Mouse (Mus musculus): ENCODE measurements around the gene Robo2.

The Robo2 gene

GRCm38 (mm10) chr16:74411481-74412251 is at the start of gene Robo2:
Gene Robo2 (minus strand): TSS chr16:74411825.
- in situ Hi-C loops (cut with MboI, MseI), result no loop called here

- in situ Hi-C loops (cut with MboI, MseI), result no loop called here
Observed at GRCm38 (mm10) chr16:74458138-74458537, 46.5 kb upstream of the Robo2 start.

- in situ Hi-C loops (cut with MboI, MseI), result no loop called here
Observed at GRCm38 (mm10) chr16:74457736-74458135, 46.1 kb upstream of the Robo2 start.

DNA sequence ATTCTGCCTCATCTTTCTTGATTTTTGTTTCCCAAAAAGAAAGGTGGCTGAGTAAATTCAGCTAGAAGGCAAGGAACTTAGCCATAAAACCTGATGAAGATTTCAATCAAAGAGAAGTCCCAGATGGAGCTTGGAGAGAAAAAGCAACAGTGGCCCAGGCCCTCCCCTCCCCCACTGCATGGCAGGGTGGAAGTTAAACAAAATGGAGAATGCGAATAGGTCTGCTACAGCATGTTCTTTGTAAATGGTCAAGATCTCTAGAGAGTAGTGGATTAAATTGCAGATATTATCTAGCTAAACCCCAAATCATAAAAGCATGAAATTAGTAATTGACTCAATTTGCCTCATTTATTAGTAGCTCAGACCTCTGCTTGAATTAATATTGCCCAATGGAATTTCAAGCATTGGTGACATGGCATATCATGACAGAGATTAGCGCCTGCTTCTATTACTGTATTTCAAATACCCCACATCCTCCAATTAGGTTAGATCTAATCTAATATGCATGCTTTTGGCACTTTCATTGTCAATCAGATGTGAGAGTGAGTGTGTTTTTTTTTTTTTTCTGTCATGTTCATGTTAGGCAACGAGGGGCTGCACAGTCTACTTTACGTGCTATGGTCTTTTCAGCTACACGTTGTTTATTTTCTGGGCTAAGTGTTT is 45.3 kb upstream of the Robo2 start:
- in situ Hi-C loops (cut with MboI, MseI), result no loop called here

DNA sequence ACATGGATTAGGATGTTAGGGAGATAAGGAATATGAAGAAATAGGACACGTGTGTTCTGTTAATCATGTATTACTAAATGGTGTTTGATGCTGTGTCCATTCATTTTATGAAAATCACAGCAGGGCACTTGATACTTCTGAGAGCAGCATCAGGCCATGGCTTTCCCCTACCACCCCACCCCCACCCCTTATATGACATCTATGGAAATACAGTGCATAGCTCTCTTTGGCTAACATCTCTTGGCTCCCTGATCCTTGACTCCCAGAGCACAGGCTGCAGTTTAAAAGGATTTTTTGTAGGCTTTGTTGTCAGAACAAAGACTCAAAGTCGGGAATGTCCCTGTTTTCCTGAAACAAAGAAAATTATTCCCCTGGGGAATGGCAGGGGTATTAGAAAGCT is 43.6 kb upstream of the Robo2 start:
- in situ Hi-C loops (cut with MboI, MseI), result no loop called here

DNA sequence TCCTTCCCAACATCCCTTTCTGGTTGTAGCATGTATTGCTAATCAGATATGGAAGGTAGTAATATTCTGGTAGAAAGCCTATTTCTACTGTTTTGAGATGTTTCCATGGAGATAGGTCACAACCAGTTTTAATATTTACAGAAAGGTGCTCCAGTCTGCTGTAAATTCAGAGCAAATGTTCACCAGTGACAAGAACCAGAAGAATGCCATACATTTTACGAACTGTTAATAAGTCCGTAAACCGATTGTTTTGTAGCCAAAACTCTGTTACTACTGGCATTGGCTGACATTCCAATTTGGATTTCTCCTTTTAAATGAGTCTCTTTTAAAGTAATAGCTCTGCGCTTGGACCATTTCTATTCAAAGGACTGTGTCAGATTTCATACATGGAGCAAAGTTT is 36.4 kb upstream of the Robo2 start:
- in situ Hi-C loops (cut with MboI, MseI), result no loop called here

- in situ Hi-C loops (cut with MboI, MseI), result no loop called here
Observed at GRCm38 (mm10) chr16:74427071-74427470, 15.4 kb upstream of the Robo2 start.

- in situ Hi-C loops (cut with MboI, MseI), result no loop called here
Observed at GRCm38 (mm10) chr16:74420324-74420723, 8.7 kb upstream of the Robo2 start.

- in situ Hi-C loops (cut with MboI, MseI), result no loop called here
Observed at GRCm38 (mm10) chr16:74412471-74413291, 1.1 kb upstream of the Robo2 start.

- in situ Hi-C loops (cut with MboI, MseI), result no loop called here
Observed at GRCm38 (mm10) chr16:74411021-74411420, 604 bp downstream of the Robo2 start.

- in situ Hi-C loops (cut with MboI, MseI), result no loop called here
Observed at GRCm38 (mm10) chr16:74410125-74410524, 1.5 kb downstream of the Robo2 start.

GRCm38 (mm10) chr16:74409548-74409947 is 2.1 kb downstream of the Robo2 start:
- in situ Hi-C loops (cut with MboI, MseI), result no loop called here

GRCm38 (mm10) chr16:74408566-74408965 is 3.1 kb downstream of the Robo2 start:
- in situ Hi-C loops (cut with MboI, MseI), result no loop called here

DNA sequence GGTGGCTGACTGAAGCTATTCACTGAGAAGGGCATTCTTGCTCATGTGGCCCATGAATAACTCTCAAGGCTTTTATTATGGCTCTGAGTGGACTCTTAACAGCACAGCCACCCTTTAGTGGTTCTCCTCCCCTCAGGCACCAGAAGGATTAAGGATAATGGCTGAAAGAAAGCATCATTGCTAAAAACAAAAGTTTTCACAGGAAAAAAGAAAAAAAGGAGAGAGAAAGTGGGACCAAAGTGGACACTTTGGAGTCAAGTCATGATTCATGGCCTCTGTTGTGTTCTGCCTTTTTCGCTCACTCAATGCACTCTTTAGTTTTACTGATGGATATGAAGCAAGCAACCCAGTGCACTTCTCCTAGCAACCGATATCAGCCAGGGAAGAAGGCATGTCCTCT is 14.3 kb downstream of the Robo2 start:
- in situ Hi-C loops (cut with MboI, MseI), result no loop called here

DNA sequence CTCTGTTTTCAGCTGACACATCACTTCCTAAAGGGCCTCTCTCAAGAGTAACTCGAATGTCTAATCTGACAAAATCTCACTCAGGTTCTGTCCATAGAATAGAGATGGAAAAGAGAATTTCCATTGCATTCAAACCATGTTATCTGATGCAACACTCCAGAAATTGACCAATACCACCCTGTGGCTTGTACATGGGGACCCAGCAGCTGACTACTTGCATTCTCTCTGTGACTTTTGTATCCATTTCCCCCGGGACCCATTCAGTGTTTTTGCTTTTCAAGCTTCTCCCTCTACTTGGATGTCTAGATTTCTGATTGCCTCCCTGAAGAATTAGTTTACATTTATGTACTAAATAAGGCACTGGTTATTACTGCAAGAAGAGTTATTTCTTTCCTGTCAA is 15.9 kb downstream of the Robo2 start:
- in situ Hi-C loops (cut with MboI, MseI), result no loop called here

DNA sequence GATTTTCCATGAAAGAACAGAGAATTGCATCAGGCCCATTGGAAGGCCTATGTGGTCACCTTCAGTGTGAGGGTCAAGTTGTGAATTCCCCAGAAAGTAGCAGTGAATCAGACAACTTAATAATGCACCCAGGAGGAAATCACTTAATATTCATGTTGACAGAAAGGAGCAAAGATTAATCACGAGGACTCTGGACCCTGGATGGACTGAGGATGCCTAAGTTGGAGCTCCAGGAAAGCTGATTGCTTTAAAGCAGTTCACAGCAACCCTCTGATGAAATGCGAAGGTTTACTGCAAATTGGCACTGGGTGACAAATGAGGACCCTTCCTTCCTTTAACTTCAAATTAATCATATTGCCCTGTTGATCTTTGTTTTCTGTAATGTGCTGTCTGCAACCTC is 32.2 kb downstream of the Robo2 start:
- in situ Hi-C loops (cut with MboI, MseI), result no loop called here

GRCm38 (mm10) chr16:74375342-74375940 is 36.2 kb downstream of the Robo2 start:
- in situ Hi-C loops (cut with MboI, MseI), result no loop called here

GRCm38 (mm10) chr16:74374540-74374939 is 37.1 kb downstream of the Robo2 start:
- in situ Hi-C loops (cut with MboI, MseI), result no loop called here

- in situ Hi-C loops (cut with MboI, MseI), result no loop called here
Observed at GRCm38 (mm10) chr16:74373407-74373806, 38.2 kb downstream of the Robo2 start.

DNA sequence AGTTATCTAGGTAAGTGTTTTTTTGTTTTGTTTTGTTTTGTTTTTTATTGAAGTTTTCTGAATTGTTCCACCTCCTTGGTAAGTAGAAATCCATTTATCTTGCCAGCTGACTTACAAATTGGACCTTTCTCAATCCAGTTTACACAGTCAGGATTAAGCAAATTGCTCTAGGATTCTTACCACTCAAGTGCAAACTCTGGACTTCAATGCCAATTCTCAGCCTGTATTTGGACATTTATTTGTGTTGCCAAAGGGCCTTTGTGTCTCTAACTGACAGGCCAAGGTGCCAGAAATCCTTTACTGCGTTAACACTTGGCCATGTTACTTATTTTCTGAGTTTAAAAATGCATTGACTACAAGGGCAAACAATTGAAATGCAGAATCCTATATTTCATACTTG is 38.7 kb downstream of the Robo2 start:
- in situ Hi-C loops (cut with MboI, MseI), result no loop called here

DNA sequence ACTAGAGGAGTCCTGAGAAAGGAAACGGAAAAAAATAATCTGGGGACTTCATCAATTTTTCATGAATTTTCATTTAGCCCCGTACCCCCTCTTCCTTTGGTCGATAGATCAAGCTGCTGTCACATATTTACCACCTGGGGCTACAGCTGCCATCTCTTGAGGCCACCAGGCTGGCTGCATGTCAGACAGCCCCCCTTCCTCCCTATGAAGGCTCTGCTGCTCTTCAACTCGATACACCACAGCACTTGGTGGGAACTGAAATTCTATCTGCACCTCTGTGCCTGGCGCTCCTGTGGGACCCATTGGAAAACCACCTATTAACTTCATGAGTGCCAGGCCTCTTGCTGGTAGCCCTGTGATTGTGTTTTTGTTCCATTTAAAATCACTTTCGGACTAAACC is 63.2 kb downstream of the Robo2 start:
- in situ Hi-C loops (cut with MboI, MseI), result no loop called here

All from regulatory T cell (primary cell).